Mouse (Mus musculus) bone marrow, adult 2 months (tissue): ENCODE results near the gene Tm9sf3. TPM values are rescaled to one million over a fixed set of nuclear protein-coding genes. Genes with fewer than 3 reads are reported as not detected.

Experiments used
- H3K27ac ChIP-seq: fragments of 200-500 bp; 2 replicates; pipeline ENCODE4 v1.5.1; 2012; ENCODE audit warnings: low read depth, mild to moderate bottlenecking, control low read depth, inconsistent platforms, low read length; ENCODE audit not compliant: control insufficient read depth, poor library complexity, insufficient read depth
- H3K4me1 ChIP-seq: fragments of 200-500 bp; 2 replicates; pipeline ENCODE4 v1.6.1; 2011; ENCODE audit warnings: low read length; ENCODE audit not compliant: control insufficient read depth, insufficient read depth
- H3K4me3 ChIP-seq: fragments of 200-500 bp; replicated peaks from 2 replicates; pipeline ENCODE3; 2011; ENCODE audit warnings: mild to moderate bottlenecking, low read depth, low read length, control low read depth; ENCODE audit not compliant: control insufficient read depth
- CTCF ChIP-seq: fragments of 200-500 bp; IDR thresholded peaks from 2 replicates; pipeline ENCODE4 v1.5.1; 2011; ENCODE audit warnings: low read length, control low read depth; ENCODE audit not compliant: control insufficient read depth, insufficient read depth
- POLR2A ChIP-seq: fragments of 200-500 bp; IDR thresholded peaks from 2 replicates; pipeline ENCODE4 v1.6.1; 2011; ENCODE audit warnings: low read depth, mild to moderate bottlenecking, control low read depth, low read length, borderline replicate concordance; ENCODE audit not compliant: control insufficient read depth
- WGBS: fragments of 180-500 bp; shearing (Covaris S2); methylation state at CpG from one replicate; pipeline ENCODE4 v1.1.7; 2018; 5-methylcytosine and 5-hydroxymethylcytosine counted together
- polyA plus RNA-seq: library from polyadenylated mRNA; stranded (reverse); fragments of >200 nt; gene quantifications from 2 replicates; pipeline ENCODE4 v1.2.4, GENCODE M21; 2011; ENCODE audit warnings: low replicate concordance; ENCODE audit not compliant: missing spikeins, insufficient read depth, insufficient read length

Gene Tm9sf3
- polyA plus RNA-seq, 1 experiment, result 38.0 TPM

GRCm38 (mm10) chr19:41206811-41207344 lies 56.9 kb downstream of the Tm9sf3 start, which contains the start of gene Tll2:
Gene Tll2 (minus strand): TSS chr19:41206835.
- H3K4me1 ChIP-seq, result no peaks in the 10 kb centered on the region; the same call in 1 of the 2 replicates
- no peak within 1 kb of the TSS for H3K4me3 ChIP-seq
- no peak within 1 kb of the TSS for H3K27ac ChIP-seq
- WGBS, result 1% methylated on average over 31 of the region's 32 CpGs
- TF ChIP-seq CTCF, result no peak
- no peak for TF ChIP-seq POLR2A

GRCm38 (mm10) chr19:41206041-41206810 lies 57.6 kb downstream of the Tm9sf3 start:
- Histone ChIP-seq H3K27ac (no peak overlapping the region), H3K4me1 (no peaks in the 10 kb centered on the region; the same call in 1 of the 2 replicates), H3K4me3 (no peak overlapping the region)
- WGBS, result 3% methylated on average over 46 of the region's 46 CpGs
- TF ChIP-seq POLR2A, result no peak
- no peak for TF ChIP-seq CTCF

- Histone ChIP-seq H3K27ac (no peak overlapping the region), H3K4me3 (no peak overlapping the region), H3K4me1 (no peaks in the 10 kb centered on the region; the same call in 1 of the 2 replicates)
- 64% methylated on average over 11 of the region's 11 CpGs for WGBS
- TF ChIP-seq CTCF (no peak), POLR2A (no peak)
These were observed 59.4 kb downstream of the Tm9sf3 start for GRCm38 (mm10) chr19:41204159-41205081.

GRCm38 (mm10) chr19:41197606-41198005 lies 66.2 kb downstream of the Tm9sf3 start:
- Histone ChIP-seq H3K27ac (no peak overlapping the region), H3K4me3 (no peak overlapping the region), H3K4me1 (no peaks in the 10 kb centered on the region)
- TF ChIP-seq CTCF (no peak), POLR2A (no peak)
- 86% methylated on average over 12 of the region's 12 CpGs for WGBS

GRCm38 (mm10) chr19:41193379-41193778 lies 70.4 kb downstream of the Tm9sf3 start:
- WGBS, result 91% methylated on average over 1 of the region's 1 CpGs
- TF ChIP-seq POLR2A (no peak), CTCF (no peak)
- Histone ChIP-seq H3K4me1 (no peaks in the 10 kb centered on the region), H3K4me3 (no peak overlapping the region), H3K27ac (no peak overlapping the region)

GRCm38 (mm10) chr19:41192953-41193352 lies 70.8 kb downstream of the Tm9sf3 start:
- no peak overlapping the region for H3K4me3 ChIP-seq
- no peaks in the 10 kb centered on the region for H3K4me1 ChIP-seq
- H3K27ac ChIP-seq, result no peak overlapping the region
- WGBS, result 83% methylated on average over 4 of the region's 4 CpGs
- TF ChIP-seq POLR2A, result no peak
- TF ChIP-seq CTCF, result no peak

GRCm38 (mm10) chr19:41191724-41192123 lies 72.1 kb downstream of the Tm9sf3 start:
- no peaks in the 10 kb centered on the region for H3K4me1 ChIP-seq
- 70% methylated on average over 9 of the region's 9 CpGs for WGBS
- TF ChIP-seq POLR2A (no peak), CTCF (no peak)
- H3K4me3 ChIP-seq, result no peak overlapping the region
- no peak overlapping the region for H3K27ac ChIP-seq
